Mouse (Mus musculus) left cerebral cortex, postnatal 14 days (tissue): Measurements from ENCODE around the gene Tcte3. TPM values are rescaled to one million over a fixed set of nuclear protein-coding genes. Genes with fewer than 3 reads are reported as not detected.

Experiments used
- total RNA-seq, 2 experiments: library from RNA; stranded (reverse); gene quantifications; 2 replicates each; pipeline ENCODE4 v1.2.3; 2021

Tcte3 gene
- total RNA-seq, 2 experiments from 2014 or later: 0.51 to 0.70 TPM

Other genes with a start within 250 kb of the Tcte3 start
- 1 to 10 TPM; 3.0 to 3.5 TPM for gene Wdr27, start 98.3 kb downstream of the Tcte3 start, total RNA-seq
- 10 to 100 TPM; 17.3 to 20.1 TPM for gene 1600012H06Rik, start 98.3 kb downstream of the Tcte3 start, total RNA-seq
- gene Phf10, start 80.2 kb downstream of the Tcte3 start, total RNA-seq: 10 to 100 TPM; 58.3 to 62.7 TPM
- 1 to 10 TPM; 4.8 to 4.9 TPM for gene 9030025P20Rik, start 63.0 kb downstream of the Tcte3 start, total RNA-seq
- not detected for gene Gm3417, start 62.7 kb downstream of the Tcte3 start, total RNA-seq
- 1 to 10 TPM; 2.8 to 5.2 TPM for gene Gm3435, start 31.3 kb downstream of the Tcte3 start, total RNA-seq
- gene Ermard, start 280 bp downstream of the Tcte3 start, total RNA-seq: 10 to 100 TPM; 44.3 to 51.9 TPM
- 1 to 10 TPM; 4.5 to 8.1 TPM for gene Gm3448, start within 50 bp of the Tcte3 start, total RNA-seq